Mouse (Mus musculus): Measurements from ENCODE around the gene St5.

- TF ChIP-seq CTCF (IDR thresholded peaks at IDR 0.05) (no peak), EP300 (IDR thresholded peaks at IDR 0.05) (no peak)
Observed at GRCm38 (mm10) chr7:109562676-109563075, 140.7 kb downstream of the St5 start.
